Mouse (Mus musculus) cortical plate, adult 2 months (tissue): Measurements from ENCODE around the gene Gm37240.

Experiments
- CTCF ChIP-seq: fragments of 200-500 bp; IDR thresholded peaks from 2 replicates; pipeline ENCODE4 v1.5.1; 2011; ENCODE audit warnings: mild to moderate bottlenecking, control low read depth, low read length; ENCODE audit not compliant: insufficient read depth; ENCODE audit errors: extremely low read depth
- POLR2A ChIP-seq: fragments of 200-500 bp; IDR thresholded peaks from 2 replicates; pipeline ENCODE4 v1.6.1; 2011; ENCODE audit warnings: mild to moderate bottlenecking, low read length, control low read depth; ENCODE audit not compliant: insufficient read depth; ENCODE audit errors: extremely low read depth

DNA sequence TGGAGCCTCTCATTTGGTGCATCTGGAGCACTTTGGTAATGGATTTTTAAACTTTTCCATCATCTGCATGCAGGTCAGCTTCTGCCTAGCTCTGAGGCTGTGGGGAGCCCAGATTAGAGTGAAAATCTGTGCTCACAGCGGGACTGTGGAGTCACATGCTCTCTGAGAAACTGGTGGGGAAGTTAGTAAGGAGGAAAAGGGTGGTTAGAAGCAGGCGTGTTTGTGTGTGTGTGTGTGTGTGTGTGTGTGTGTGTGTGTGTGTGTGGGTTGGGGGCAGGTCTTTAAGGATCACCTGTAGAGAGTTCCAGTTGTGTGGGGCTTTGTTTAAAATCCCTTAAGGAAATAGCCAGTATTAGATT, 1199.9 kb downstream of the Gm37240 start:
- TF ChIP-seq POLR2A (no peak), CTCF (no peak)
